Mouse (Mus musculus) ES-E14 (cell line): ENCODE measurements around the gene Cited4. TPM values are rescaled to one million over a fixed set of nuclear protein-coding genes. Genes with fewer than 3 reads are reported as not detected.

Experiments used
- DNase-seq: peaks from one replicate; pipeline ENCODE4 v3.0.0-alpha.2; 2013; ENCODE audit warnings: low read depth, low spot score
- H3K27ac ChIP-seq: 2 replicates; pipeline ENCODE4 v1.5.1; 2012; ENCODE audit warnings: low read depth, mild to moderate bottlenecking, low read length, moderate library complexity, mixed read lengths; ENCODE audit not compliant: poor library complexity, insufficient read depth, severe bottlenecking
- H3K36me3 ChIP-seq: 2 replicates; pipeline ENCODE4 v1.6.1; 2012; ENCODE audit warnings: mild to moderate bottlenecking, low read length, moderate library complexity, mixed read lengths; ENCODE audit not compliant: control insufficient read depth, poor library complexity, insufficient read depth, severe bottlenecking
- H3K4me1 ChIP-seq, 2 experiments: fragments of 150-350 bp in 1 of 2; sonication (generic) in 1 of 2; 2 replicates each; pipeline ENCODE4 v1.6.1; 2012; ENCODE audit warnings: low read length in 2 of 2, mild to moderate bottlenecking in 1 of 2, mixed read lengths in 1 of 2; ENCODE audit not compliant: control insufficient read depth in 2 of 2, insufficient read depth in 2 of 2, poor library complexity in 1 of 2
- H3K4me3 ChIP-seq, 2 experiments: fragments of 150-350 bp in 1 of 2; sonication (generic) in 1 of 2; 2 replicates each; pipeline ENCODE4 v1.5.1; 2012; ENCODE audit warnings: low read length in 2 of 2, low read depth in 1 of 2, mild to moderate bottlenecking in 1 of 2, mixed read lengths in 1 of 2; ENCODE audit not compliant: insufficient read depth in 1 of 2, poor library complexity in 1 of 2, severe bottlenecking in 1 of 2
- H3K9ac ChIP-seq: 2 replicates; pipeline ENCODE4 v1.6.1; 2012; ENCODE audit warnings: low read depth, mild to moderate bottlenecking, low read length, mixed read lengths; ENCODE audit not compliant: poor library complexity, insufficient read depth, severe bottlenecking
- H3K9me3 ChIP-seq: fragments of 150-350 bp; sonication (generic); 2 replicates; pipeline ENCODE4 v1.6.1; 2012; ENCODE audit warnings: low read depth, mild to moderate bottlenecking, low read length; ENCODE audit not compliant: control insufficient read depth, insufficient read depth
- CHD2 ChIP-seq: IDR thresholded peaks from 2 replicates; pipeline ENCODE4 v1.6.1; 2014; ENCODE audit warnings: mild to moderate bottlenecking, low read depth, low read length, inconsistent platforms
- HCFC1 ChIP-seq: IDR thresholded peaks from 2 replicates; pipeline ENCODE4 v1.6.1; 2012; ENCODE audit warnings: low read length, inconsistent platforms, borderline replicate concordance; ENCODE audit not compliant: insufficient read depth
- MAFK ChIP-seq: IDR thresholded peaks from 2 replicates; pipeline ENCODE4 v1.6.1; 2014; ENCODE audit warnings: mild to moderate bottlenecking, low read depth, low read length, inconsistent platforms; ENCODE audit not compliant: insufficient read depth
- ZC3H11A ChIP-seq: IDR thresholded peaks from 2 replicates; pipeline ENCODE4 v1.6.1; 2012; ENCODE audit warnings: low read depth, mild to moderate bottlenecking, inconsistent platforms, low read length, borderline replicate concordance
- ZNF384 ChIP-seq: IDR thresholded peaks from 2 replicates; pipeline ENCODE4 v1.6.1; 2012; ENCODE audit warnings: low read depth, low read length, inconsistent platforms
- in situ Hi-C, 2 experiments: fragments of 600-800 bp; cut with MboI; formaldehyde crosslinking; loops; one replicate each; pipeline ENCODE4 v1.15.1; 2025; ENCODE audit warnings: low sequenced_read_pairs in 2 of 2, inconsistent platforms in 1 of 2; ENCODE audit not compliant: unreplicated experiment in 2 of 2
- total RNA-seq: library from RNA; depleted of rRNA; stranded (reverse); fragments of 300-350 nt; gene quantifications from 2 replicates; pipeline ENCODE4 v1.2.3, GENCODE M21; 2012

Gene Cited4
- total RNA-seq, 1 experiment: 3.7 TPM

GRCm38 (mm10) chr4:120671046-120671445 is 4.7 kb downstream of the Cited4 start:
- Histone ChIP-seq H3K27ac (no peak overlapping the region), H3K4me1 (no peaks in the 10 kb centered on the region; a peak in 1 of 4 replicates), H3K36me3 (no peaks in the 10 kb centered on the region), H3K9me3 (no peaks in the 10 kb centered on the region), H3K9ac (no peak overlapping the region), H3K4me3 (no peak overlapping the region)
- TF ChIP-seq HCFC1: no peak
- TF ChIP-seq MAFK: no peak
- TF ChIP-seq CHD2: no peak
- in situ Hi-C loops: no loop called here
- no peak for DNase-seq

GRCm38 (mm10) chr4:120673606-120674005 is 7.2 kb downstream of the Cited4 start:
- H3K4me3 ChIP-seq: no peak overlapping the region
- TF ChIP-seq MAFK: no peak
- no peak for TF ChIP-seq ZC3H11A
- TF ChIP-seq HCFC1: no peak
- no peak for TF ChIP-seq ZNF384
- no peak for TF ChIP-seq CHD2
- no peak overlapping the region for H3K27ac ChIP-seq
- in situ Hi-C loops: no loop called here
- no peaks in the 10 kb centered on the region; a peak in 1 of 4 replicates for H3K4me1 ChIP-seq
- H3K9ac ChIP-seq: no peak overlapping the region
- H3K36me3 ChIP-seq: no peaks in the 10 kb centered on the region
- DNase-seq: no peak
- no peaks in the 10 kb centered on the region for H3K9me3 ChIP-seq

GRCm38 (mm10) chr4:120674775-120675451 is 8.5 kb downstream of the Cited4 start:
- Histone ChIP-seq H3K4me3 (no peak overlapping the region), H3K9me3 (no peaks in the 10 kb centered on the region), H3K27ac (no peak overlapping the region), H3K9ac (no peak overlapping the region), H3K4me1 (no peaks in the 10 kb centered on the region), H3K36me3 (no peaks in the 10 kb centered on the region)
- no peak for TF ChIP-seq HCFC1
- TF ChIP-seq MAFK: no peak
- TF ChIP-seq ZNF384: no peak
- no peak for TF ChIP-seq ZC3H11A
- TF ChIP-seq CHD2: no peak
- no peak for DNase-seq
- in situ Hi-C loops: no loop called here

GRCm38 (mm10) chr4:120675640-120676039 is 9.3 kb downstream of the Cited4 start:
- H3K9ac ChIP-seq: no peak overlapping the region
- H3K36me3 ChIP-seq: no peaks in the 10 kb centered on the region
- H3K9me3 ChIP-seq: no peaks in the 10 kb centered on the region
- in situ Hi-C loops: no loop called here
- TF ChIP-seq CHD2: no peak
- TF ChIP-seq HCFC1: no peak
- TF ChIP-seq ZNF384: no peak
- TF ChIP-seq ZC3H11A: no peak
- no peak for TF ChIP-seq MAFK
- no peak overlapping the region for H3K4me3 ChIP-seq
- H3K4me1 ChIP-seq: no peaks in the 10 kb centered on the region; a peak in 1 of 4 replicates
- DNase-seq: no peak
- H3K27ac ChIP-seq: no peak overlapping the region
